Mouse (Mus musculus) lung, postnatal 0 days (tissue): Measurements from ENCODE around the gene Wap. TPM values are rescaled to one million over a fixed set of nuclear protein-coding genes. Genes with fewer than 3 reads are reported as not detected.

Source experiments
- ATAC-seq: fragments of 200-750 bp; cut with Nextera tagmentation; 2 replicates; pipeline ENCODE4 v1.8.0; 2017; ENCODE audit warnings: moderate library complexity
- DNase-seq: peaks from one replicate; pipeline ENCODE4 v3.0.0-alpha.2; 2016; ENCODE audit warnings: low spot score
- H3K27ac ChIP-seq: fragments of 300-500 bp; sonication (generic); 2 replicates; pipeline ENCODE4 v1.5.1; 2014; ENCODE audit warnings: antibody characterized with exemption, mild to moderate bottlenecking, low read length, mixed read lengths
- H3K27me3 ChIP-seq: fragments of 300-500 bp; sonication (generic); replicated peaks from 2 replicates; pipeline ENCODE4 v1.6.1; 2014; ENCODE audit warnings: low read length, mixed read lengths; ENCODE audit not compliant: insufficient read depth
- H3K36me3 ChIP-seq: fragments of 300-500 bp; sonication (generic); 2 replicates; pipeline ENCODE4 v1.6.1; 2014; ENCODE audit warnings: low read length, mixed read lengths; ENCODE audit not compliant: insufficient read depth
- H3K4me1 ChIP-seq: fragments of 300-500 bp; sonication (generic); 2 replicates; pipeline ENCODE4 v1.6.1; 2014; ENCODE audit warnings: antibody characterized with exemption, low read depth, low read length, mixed read lengths; ENCODE audit not compliant: insufficient read depth
- H3K4me2 ChIP-seq: fragments of 300-500 bp; sonication (generic); replicated peaks from 2 replicates; pipeline ENCODE4 v1.6.1; 2014; ENCODE audit warnings: low read depth, mild to moderate bottlenecking, low read length, moderate library complexity, mixed read lengths
- H3K4me3 ChIP-seq: fragments of 300-500 bp; sonication (generic); 2 replicates; pipeline ENCODE4 v1.5.1; 2014; ENCODE audit warnings: low read depth, low read length
- H3K9ac ChIP-seq: fragments of 300-500 bp; sonication (generic); replicated peaks from 2 replicates; pipeline ENCODE4 v1.6.1; 2014; ENCODE audit warnings: low read depth, mild to moderate bottlenecking
- H3K9me3 ChIP-seq: fragments of 300-500 bp; sonication (generic); 2 replicates; pipeline ENCODE4 v1.6.1; 2016; ENCODE audit warnings: low read length, mixed read lengths
- CTCF ChIP-seq: IDR thresholded peaks from 2 replicates; pipeline ENCODE4 v1.5.1; 2016; ENCODE audit warnings: antibody characterized with exemption, mild to moderate bottlenecking
- EP300 ChIP-seq: IDR thresholded peaks from 2 replicates; pipeline ENCODE4 v1.6.1; 2016; ENCODE audit warnings: antibody characterized with exemption, mild to moderate bottlenecking, control low read depth
- WGBS: fragments of 180-500 bp; shearing (Covaris S2); extraction: QIAGEN DNeasy Blood & Tissue Kit; methylation state at CpG from one replicate; pipeline ENCODE4 v1.1.7; 2014; 5-methylcytosine and 5-hydroxymethylcytosine counted together
- polyA plus RNA-seq: library from polyadenylated mRNA; unstranded; fragments of >200 nt; fragmentation: Nextera tagmentation; extraction: Ambion mirVana; gene quantifications from 2 replicates; pipeline ENCODE4 v1.2.1, GENCODE M21; 2015

Wap gene
- polyA plus RNA-seq, 1 experiment from 2014 or later, result not detected

DNA sequence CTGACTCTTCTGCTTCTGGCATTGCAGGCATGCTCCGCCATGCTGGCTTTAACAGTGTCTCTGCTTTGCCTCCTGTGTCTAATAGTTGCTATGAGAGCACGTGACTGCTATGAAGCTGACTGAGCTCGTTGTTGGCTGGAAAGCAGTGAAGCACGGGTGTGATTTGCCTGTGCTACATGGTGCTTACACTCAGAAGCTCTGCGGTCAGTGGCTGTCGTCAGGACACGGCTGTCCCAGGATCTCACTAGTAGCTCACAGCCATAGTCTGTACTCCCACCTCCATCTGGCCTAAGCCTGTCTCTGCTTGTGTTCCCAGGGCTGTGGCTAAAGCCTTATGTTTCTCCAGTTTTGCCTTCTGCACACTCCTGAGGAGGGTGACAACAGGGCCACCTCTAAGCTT, 50.1 kb downstream of the Wap start:
- no peaks in the 10 kb centered on the region for H3K27me3 ChIP-seq
- H3K4me1 ChIP-seq, result no peaks in the 10 kb centered on the region
- H3K4me3 ChIP-seq, result no peak overlapping the region
- no peak for ATAC-seq
- no peak for DNase-seq
- no peak overlapping the region for H3K4me2 ChIP-seq
- no peak for TF ChIP-seq CTCF
- TF ChIP-seq EP300, result no peak
- H3K27ac ChIP-seq, result no peak overlapping the region
- peaks cover 21% of the 10 kb centered on the region; the same call in 1 of the 2 replicates for H3K36me3 ChIP-seq
- WGBS, result 95% methylated on average over 7 of the region's 7 CpGs
- no peaks in the 10 kb centered on the region for H3K9me3 ChIP-seq
- no peak overlapping the region for H3K9ac ChIP-seq

DNA sequence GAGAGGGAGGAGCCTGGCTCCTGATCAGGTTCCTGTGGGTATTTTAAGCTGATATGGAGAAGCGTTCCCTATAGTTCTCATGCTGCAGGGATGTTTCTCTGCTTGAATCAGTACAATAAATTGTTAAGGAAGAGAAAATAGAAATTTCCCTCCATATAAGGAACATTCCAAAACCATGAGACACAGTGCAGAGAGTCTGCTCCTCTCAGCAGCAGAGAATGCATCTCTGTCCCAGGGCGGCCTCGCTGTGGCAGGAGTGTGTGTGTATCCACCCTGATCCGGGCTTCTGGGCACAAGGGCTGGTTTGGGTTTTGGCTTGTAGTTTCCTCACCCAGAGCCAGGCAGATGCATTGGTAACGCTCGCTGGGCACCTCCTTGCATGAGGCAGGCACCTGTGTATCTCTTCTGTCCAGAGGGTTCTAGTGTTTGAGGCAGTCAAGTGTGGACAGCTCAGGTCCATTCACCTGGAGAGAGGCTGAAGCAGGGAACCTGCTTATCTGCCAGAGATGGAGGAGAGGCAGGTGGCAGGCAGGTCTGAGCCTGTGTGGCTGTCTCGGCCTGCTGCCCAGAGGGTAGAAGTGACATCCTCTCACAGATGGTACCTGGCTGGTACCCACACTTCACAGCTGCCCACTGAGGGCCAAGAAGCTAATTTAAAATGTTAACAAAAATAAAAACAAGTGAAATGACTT, 51.0 kb downstream of the Wap start:
- Histone ChIP-seq H3K27me3 (no peaks in the 10 kb centered on the region), H3K9me3 (no peaks in the 10 kb centered on the region), H3K36me3 (peaks cover 21% of the 10 kb centered on the region; the same call in 1 of the 2 replicates), H3K9ac (no peak overlapping the region), H3K4me2 (no peak overlapping the region), H3K4me1 (no peaks in the 10 kb centered on the region), H3K4me3 (no peak overlapping the region), H3K27ac (no peak overlapping the region)
- TF ChIP-seq CTCF (no peak), EP300 (no peak)
- WGBS, result 91% methylated on average over 7 of the region's 7 CpGs
- ATAC-seq, result no peak
- DNase-seq, result no peak

DNA sequence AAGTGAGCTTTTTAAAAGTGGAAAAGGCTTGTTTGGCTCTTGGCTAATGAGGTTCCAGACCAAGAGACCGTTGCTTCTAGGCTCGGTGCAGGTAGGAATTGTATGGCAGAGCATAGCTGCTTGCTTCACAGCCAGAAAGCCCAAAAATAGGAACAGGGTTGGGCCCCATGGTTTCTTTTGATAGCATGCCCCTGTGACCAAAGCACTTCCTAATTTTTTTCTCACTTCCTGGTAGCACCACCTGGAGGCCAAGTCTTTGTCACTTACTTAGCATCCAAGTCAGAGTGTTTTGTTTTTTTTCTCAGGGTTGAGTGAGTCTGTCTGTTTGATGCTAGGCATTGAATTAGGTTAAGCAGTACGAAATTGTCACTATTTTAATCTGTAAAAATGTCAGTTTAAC, 51.8 kb downstream of the Wap start:
- Histone ChIP-seq H3K4me2 (no peak overlapping the region), H3K9ac (no peak overlapping the region), H3K9me3 (no peaks in the 10 kb centered on the region), H3K4me1 (no peaks in the 10 kb centered on the region), H3K4me3 (no peak overlapping the region), H3K36me3 (peaks cover 17% of the 10 kb centered on the region; the same call in 1 of the 2 replicates), H3K27me3 (no peaks in the 10 kb centered on the region), H3K27ac (no peak overlapping the region)
- ATAC-seq, result 0 out of 2 replicates have a peak, but pooled peaks have one; percentile 38
- 84% methylated on average over 3 of the region's 3 CpGs for WGBS
- peak; percentile 57 for DNase-seq
- TF ChIP-seq EP300, result no peak
- peak; percentile 41 for TF ChIP-seq CTCF

DNA sequence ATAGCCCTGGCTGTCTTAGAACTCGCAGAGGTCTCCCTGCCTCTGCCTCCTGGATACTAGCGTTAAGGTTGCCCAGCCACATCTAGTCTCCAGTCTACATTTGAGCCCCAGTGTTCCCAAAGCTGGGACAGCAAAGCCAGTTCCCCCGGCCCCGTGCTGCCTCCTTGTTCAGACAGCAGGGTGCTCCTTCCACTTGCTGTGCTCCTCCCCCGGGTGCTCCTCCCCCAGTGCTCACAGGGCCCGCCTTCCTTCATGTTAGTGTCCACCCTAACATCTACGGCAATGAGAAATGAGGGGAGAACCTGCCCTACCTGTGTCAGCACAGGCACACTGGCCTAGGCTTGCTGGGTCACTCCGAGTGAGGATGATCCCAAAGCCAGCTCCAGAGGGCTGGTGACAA, 52.7 kb downstream of the Wap start:
- no peak overlapping the region for H3K9ac ChIP-seq
- TF ChIP-seq CTCF, result no peak
- no peak for TF ChIP-seq EP300
- no peak overlapping the region for H3K4me2 ChIP-seq
- H3K4me1 ChIP-seq, result no peaks in the 10 kb centered on the region
- no peak for ATAC-seq
- no peak overlapping the region for H3K27ac ChIP-seq
- no peak overlapping the region for H3K4me3 ChIP-seq
- no peak for DNase-seq
- H3K36me3 ChIP-seq, result peaks cover 10% of the 10 kb centered on the region; the same call in 1 of the 2 replicates
- no peaks in the 10 kb centered on the region for H3K27me3 ChIP-seq
- 87% methylated on average over 8 of the region's 8 CpGs for WGBS
- H3K9me3 ChIP-seq, result no peaks in the 10 kb centered on the region

Other genes starting within 250 kb of the Wap start
- 8.6 and 8.7 TPM in 2 replicates for gene Zmiz2, start 249.6 kb downstream of the Wap start, polyA plus RNA-seq
- gene Ppia, start 223.2 kb downstream of the Wap start, polyA plus RNA-seq, result 3,011 and 3,180 TPM in 2 replicates
- 259 and 268 TPM in 2 replicates for gene H2afv, start 194.2 kb downstream of the Wap start, polyA plus RNA-seq
- 21.4 and 25.5 TPM in 2 replicates for gene Purb, start 162.7 kb downstream of the Wap start, polyA plus RNA-seq
- gene Myo1g, start 117.7 kb downstream of the Wap start, polyA plus RNA-seq, result 5.7 and 6.2 TPM in 2 replicates
- 58.7 and 62.4 TPM in 2 replicates for gene Ccm2, start 91.8 kb downstream of the Wap start, polyA plus RNA-seq
- 1.8 and 3.2 TPM in 2 replicates for gene Nacad, start 32.6 kb downstream of the Wap start, polyA plus RNA-seq
- 10.8 and 10.9 TPM in 2 replicates for gene Tbrg4, start 12.6 kb downstream of the Wap start, polyA plus RNA-seq
- 9.6 and 22.1 TPM in 2 replicates for gene Ramp3, start 19.9 kb upstream of the Wap start, polyA plus RNA-seq
- gene Gm11983, start 199.0 kb upstream of the Wap start, polyA plus RNA-seq, result not detected in 2 replicates